Mouse (Mus musculus): ENCODE results near the gene Palm2.

DNA sequence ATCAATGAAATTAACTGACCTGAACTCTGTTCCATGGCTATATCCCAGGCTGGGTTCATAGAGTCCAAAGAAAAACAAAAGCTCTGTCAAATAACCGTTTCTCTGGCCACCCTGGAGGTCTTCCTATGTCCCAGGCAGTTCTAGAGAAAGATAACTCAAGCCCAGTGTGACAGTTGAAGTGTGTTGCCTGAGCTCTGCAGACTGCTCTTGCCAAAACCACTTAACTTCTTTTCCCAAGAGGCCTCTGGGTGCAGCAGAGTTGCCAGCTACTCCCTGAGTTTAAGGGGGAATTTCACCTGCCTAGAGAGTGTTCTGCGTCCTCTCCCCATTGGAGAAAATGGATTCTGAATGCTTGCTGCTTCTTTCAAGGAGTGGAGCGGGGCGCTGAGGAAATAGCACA lies 158.7 kb downstream of the Palm2 start:
- TF ChIP-seq EP300 (IDR thresholded peaks at IDR 0.05; ENCODE audit: low read depth in 1 of 2, low read length in 2 of 2), result no peak
- TF ChIP-seq CTCF (IDR thresholded peaks at IDR 0.05 in 2 of 3, conservative IDR thresholded peaks at IDR 0.05 in 1 of 3; ENCODE audit: control insufficient read depth in 1 of 3, insufficient read depth in 1 of 3, low read depth in 2 of 3, low read length in 3 of 3, poor library complexity in 1 of 3, severe bottlenecking in 1 of 3), result no peak
- TF ChIP-seq POLR2A (IDR thresholded peaks at IDR 0.05; ENCODE audit: control insufficient read depth in 1 of 2, insufficient read depth in 1 of 2, low read depth in 1 of 2, low read length in 2 of 2, poor library complexity in 1 of 2), result no peak
- TF ChIP-seq TBP (IDR thresholded peaks at IDR 0.05; ENCODE audit: low read depth, low read length), result no peak
- no peak for TF ChIP-seq MAZ (IDR thresholded peaks at IDR 0.05; ENCODE audit: low read depth, low read length)
- no peak for TF ChIP-seq BHLHE40 (IDR thresholded peaks at IDR 0.05; ENCODE audit: borderline replicate concordance, low read depth, low read length)
- TF ChIP-seq ZKSCAN1 (IDR thresholded peaks at IDR 0.05; ENCODE audit: low read depth, low read length), result no peak
- no peak for TF ChIP-seq MAX (IDR thresholded peaks at IDR 0.05; ENCODE audit: low read length)

Data from MEL (cell line).